Mouse (Mus musculus) heart, adult 2 months (tissue): ENCODE results near the gene Chpf2. TPM values are rescaled to one million over a fixed set of nuclear protein-coding genes. Genes with fewer than 3 reads are reported as not detected.

Source experiments
- DNase-seq, 2 experiments: peaks; one replicate each; pipeline ENCODE4 v3.0.0; 2021
- H3K27ac ChIP-seq: fragments of 200-600 bp; 2 replicates; pipeline ENCODE4 v1.8.1; 2022
- H3K27me3 ChIP-seq: fragments of 200-500 bp; 2 replicates; pipeline ENCODE4 v1.6.1; 2012; ENCODE audit warnings: mild to moderate bottlenecking, low read length, inconsistent platforms, mixed read lengths; ENCODE audit not compliant: control insufficient read depth, insufficient read depth
- H3K36me3 ChIP-seq: fragments of 200-500 bp; 2 replicates; pipeline ENCODE4 v1.6.1; 2012; ENCODE audit warnings: low read length, inconsistent platforms; ENCODE audit not compliant: control insufficient read depth, insufficient read depth
- H3K4me1 ChIP-seq: fragments of 200-500 bp; 2 replicates; pipeline ENCODE4 v1.6.1; 2011; ENCODE audit warnings: low read length; ENCODE audit not compliant: control insufficient read depth, insufficient read depth
- H3K4me3 ChIP-seq: fragments of 200-600 bp; 2 replicates; pipeline ENCODE4 v1.8.1; 2022
- H3K79me2 ChIP-seq: fragments of 200-500 bp; replicated peaks from 2 replicates; pipeline ENCODE4 v1.6.1; 2012; ENCODE audit warnings: mild to moderate bottlenecking, inconsistent platforms, low read length, moderate library complexity, mixed read lengths; ENCODE audit not compliant: control insufficient read depth, insufficient read depth
- H3K9ac ChIP-seq: fragments of 200-500 bp; 2 replicates; pipeline ENCODE4 v1.6.1; 2012; ENCODE audit warnings: low read depth, mild to moderate bottlenecking, control low read depth, inconsistent platforms, low read length, mixed read lengths
- CTCF ChIP-seq: fragments of 200-600 bp; IDR thresholded peaks from 2 replicates; pipeline ENCODE4 v1.8.1; 2022; ENCODE audit warnings: antibody characterized with exemption, mild to moderate bottlenecking, moderate library complexity
- EP300 ChIP-seq: fragments of 200-500 bp; IDR thresholded peaks from 2 replicates; pipeline ENCODE4 v1.6.1; 2011; ENCODE audit warnings: low read depth, low read length, control low read depth; ENCODE audit not compliant: insufficient read depth
- POLR2A ChIP-seq: fragments of 200-500 bp; IDR thresholded peaks from 2 replicates; pipeline ENCODE4 v1.6.1; 2011; ENCODE audit warnings: mild to moderate bottlenecking, low read depth, low read length, control low read depth; ENCODE audit not compliant: insufficient read depth
- WGBS: fragments of 180-500 bp; shearing (Covaris S2); methylation state at CpG from one replicate; pipeline ENCODE4 v1.1.7; 2018; 5-methylcytosine and 5-hydroxymethylcytosine counted together
- intact Hi-C: fragments of 180-260 bp; cut with DNase I; formaldehyde crosslinking; loops from one replicate; pipeline ENCODE4 v1.15.1; 2025
- polyA plus RNA-seq: library from polyadenylated mRNA; depleted of rRNA; stranded (reverse); fragments of >200 nt; gene quantifications from 2 replicates; pipeline ENCODE4 v1.2.3, GENCODE M21; 2012
- total RNA-seq, 2 experiments: library from RNA; stranded (reverse); gene quantifications; 2 replicates each; pipeline ENCODE4 v1.2.3; 2021

The Chpf2 gene
- total and polyA plus RNA-seq, 3 experiments: 7.5 to 12.3 (median 9.0) TPM

- TF ChIP-seq POLR2A: no peak
- no peak for TF ChIP-seq CTCF
- TF ChIP-seq EP300: no peak
- H3K4me1 ChIP-seq: peaks cover 20% of the 10 kb centered on the region
- peak overlapping the region; percentile 99 for H3K27ac ChIP-seq
- no peaks in the 10 kb centered on the region for H3K27me3 ChIP-seq
- intact Hi-C loops: loop anchor here (5.0 kb wide), 1 partner anchor 151 kb away; no protein-coding TSS in a partner anchor
- no peak for DNase-seq
- H3K4me3 ChIP-seq: peak overlapping the region; percentile 64
- WGBS: 3% methylated on average over 30 of the region's 33 CpGs
- peak overlapping the region; percentile 99 for H3K9ac ChIP-seq
- no peaks in the 10 kb centered on the region for H3K79me2 ChIP-seq
- no peaks in the 10 kb centered on the region for H3K36me3 ChIP-seq
These were observed 14.7 kb downstream of the Chpf2 start for GRCm38 (mm10) chr5:24601071-24601835.

- H3K4me1 ChIP-seq: peaks cover 18% of the 10 kb centered on the region
- TF ChIP-seq CTCF (no peak), EP300 (0 out of 2 replicates have a peak, but pooled peaks have one; percentile 3), POLR2A (peak; percentile 44; the same call in 1 of the 2 replicates)
- no peaks in the 10 kb centered on the region for H3K27me3 ChIP-seq
- intact Hi-C loops: loop anchor here (2.0 to 5.0 kb wide), 2 partner anchors 25 to 150 kb away; partner anchors contain the start of gene Abcf2
- DNase-seq: peak; percentile 87 to 88
- H3K4me3 ChIP-seq: peak overlapping the region; percentile 64
- under 1% methylated on average over 73 of the region's 73 CpGs for WGBS
- peak overlapping the region; percentile 99 for H3K27ac ChIP-seq
- peak overlapping the region; percentile 99 for H3K9ac ChIP-seq
- no peaks in the 10 kb centered on the region for H3K79me2 ChIP-seq
- H3K36me3 ChIP-seq: no peaks in the 10 kb centered on the region
These were observed 15.6 kb downstream of the Chpf2 start for GRCm38 (mm10) chr5:24601911-24602750.

DNA sequence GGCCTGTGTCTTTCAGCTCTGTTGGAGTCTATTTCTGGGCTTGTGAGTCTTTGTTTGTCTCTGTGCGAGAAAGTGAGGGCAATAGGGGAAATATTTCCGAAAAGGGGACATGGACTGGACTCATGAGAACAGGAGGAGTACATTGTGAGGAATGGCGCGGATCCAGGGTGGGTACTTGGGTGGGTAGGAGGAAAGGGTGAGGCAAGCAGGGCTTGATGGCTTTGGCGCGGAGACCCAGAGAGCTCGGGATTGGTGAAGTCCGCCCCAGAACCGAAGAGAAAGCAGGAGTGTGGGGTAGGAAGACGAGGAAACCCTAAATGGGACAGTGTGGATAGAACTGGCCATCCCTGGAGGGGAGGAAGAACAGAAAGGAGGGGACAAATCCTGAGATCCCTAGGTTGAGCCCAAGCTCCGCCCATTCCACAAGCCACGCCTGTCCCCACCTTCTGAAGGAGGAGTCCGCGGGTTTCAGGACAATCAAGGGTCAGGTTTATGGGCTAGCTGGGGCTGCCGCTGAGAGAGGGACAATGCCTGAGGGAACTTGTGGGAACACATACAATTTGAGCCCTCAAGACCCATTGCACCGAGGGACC is 16.3 kb downstream of the Chpf2 start:
- peak overlapping the region; percentile 64 for H3K4me3 ChIP-seq
- TF ChIP-seq EP300: peak; percentile 61; the same call in 1 of the 2 replicates
- TF ChIP-seq CTCF: no peak
- peak; percentile 96 for TF ChIP-seq POLR2A
- WGBS: 2% methylated on average over 16 of the region's 16 CpGs
- peak overlapping the region; percentile 99 for H3K9ac ChIP-seq
- intact Hi-C loops: loop anchor here (2.0 to 5.0 kb wide), 2 partner anchors 26 to 149 kb away; partner anchors contain the start of gene Abcf2
- H3K79me2 ChIP-seq: no peaks in the 10 kb centered on the region
- no peaks in the 10 kb centered on the region for H3K36me3 ChIP-seq
- peak; percentile 93 to 94 for DNase-seq
- H3K27ac ChIP-seq: peak overlapping the region; percentile 99
- peaks cover 16% of the 10 kb centered on the region for H3K4me1 ChIP-seq
- no peaks in the 10 kb centered on the region for H3K27me3 ChIP-seq

GRCm38 (mm10) chr5:24603431-24604010 is 17.0 kb downstream of the Chpf2 start:
- peak overlapping the region; percentile 64 for H3K4me3 ChIP-seq
- H3K79me2 ChIP-seq: no peaks in the 10 kb centered on the region
- 65% methylated on average over 8 of the region's 8 CpGs for WGBS
- peak overlapping the region; percentile 99 for H3K27ac ChIP-seq
- DNase-seq: no peak
- intact Hi-C loops: loop anchor here (2.0 to 5.0 kb wide), 2 partner anchors 27 to 149 kb away; partner anchors contain the start of gene Abcf2
- H3K4me1 ChIP-seq: peaks cover 16% of the 10 kb centered on the region
- no peaks in the 10 kb centered on the region for H3K36me3 ChIP-seq
- no peaks in the 10 kb centered on the region for H3K27me3 ChIP-seq
- TF ChIP-seq CTCF (no peak), POLR2A (no peak), EP300 (no peak)
- peak overlapping the region; percentile 28; the same call in 1 of the 2 replicates for H3K9ac ChIP-seq

GRCm38 (mm10) chr5:24604080-24604655 is 17.6 kb downstream of the Chpf2 start:
- Histone ChIP-seq H3K4me1 (peaks cover 16% of the 10 kb centered on the region), H3K9ac (peak overlapping the region; percentile 97), H3K36me3 (no peaks in the 10 kb centered on the region), H3K27ac (peak overlapping the region; percentile 99), H3K4me3 (peak overlapping the region; percentile 63), H3K27me3 (no peaks in the 10 kb centered on the region), H3K79me2 (no peaks in the 10 kb centered on the region)
- TF ChIP-seq POLR2A (no peak), CTCF (no peak), EP300 (no peak)
- WGBS: 18% methylated on average over 12 of the region's 12 CpGs
- no peak for DNase-seq
- intact Hi-C loops: loop anchor here (5.0 kb wide), 1 partner anchor 148 kb away; no protein-coding TSS in a partner anchor
